Mouse (Mus musculus): Measurements from ENCODE around the gene Scarb1.

DNA sequence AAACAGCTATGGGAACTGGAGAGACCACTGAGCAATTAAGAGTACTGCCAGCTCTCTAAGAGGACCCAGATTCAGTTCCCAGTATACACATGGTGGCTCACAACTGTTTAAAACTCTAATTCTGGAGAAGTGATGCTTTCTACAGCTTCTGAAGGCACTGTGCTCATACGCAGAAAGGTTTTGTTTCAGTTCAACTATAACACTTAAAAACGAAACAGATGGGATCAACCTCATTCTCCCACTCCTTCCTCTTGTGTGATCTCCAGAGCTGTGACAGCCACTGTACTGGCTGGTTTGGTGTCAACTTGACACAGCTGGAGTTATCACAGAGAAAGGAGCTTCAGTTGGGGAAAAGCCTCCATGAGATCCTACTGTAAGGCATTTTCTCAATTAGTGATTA is 35.0 kb upstream of the Scarb1 start:
- TF ChIP-seq CTCF (IDR thresholded peaks at IDR 0.05; ENCODE audit: low read depth) (no peak), EP300 (optimal IDR thresholded peaks at IDR 0.05) (no peak)
